Mouse (Mus musculus): ENCODE measurements around the gene Fosl1.

Fosl1 gene

GRCm38 (mm10) chr19:5457746-5458442 is 10.5 kb downstream of the Fosl1 start, which contains the start of gene Ccdc85b:
Ccdc85b (minus strand) TSS chr19:5457894.
- DNase-seq: no peak

DNA sequence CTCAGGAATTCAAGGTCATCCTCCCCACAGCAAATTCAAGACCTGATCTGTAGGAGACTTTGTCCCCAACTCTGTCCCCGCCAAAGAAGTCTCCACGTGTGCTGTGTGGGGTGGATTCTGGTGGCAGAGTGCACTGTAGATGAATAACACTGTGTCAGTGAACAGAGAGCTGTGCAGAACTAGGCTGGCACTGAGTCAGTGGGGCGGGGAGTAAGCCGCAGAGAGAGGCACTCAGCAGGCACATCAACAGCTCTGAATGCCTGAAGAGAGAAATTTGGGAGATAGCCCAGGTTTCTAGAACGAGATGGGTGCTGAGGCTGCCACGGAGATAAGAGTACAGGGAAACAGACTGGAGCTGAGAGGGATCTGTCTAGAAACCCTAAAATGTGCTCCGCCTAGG is 11.7 kb downstream of the Fosl1 start:
- DNase-seq: no peak

- no peak for DNase-seq
Measured at GRCm38 (mm10) chr19:5459896-5460295, 12.5 kb downstream of the Fosl1 start.

DNA sequence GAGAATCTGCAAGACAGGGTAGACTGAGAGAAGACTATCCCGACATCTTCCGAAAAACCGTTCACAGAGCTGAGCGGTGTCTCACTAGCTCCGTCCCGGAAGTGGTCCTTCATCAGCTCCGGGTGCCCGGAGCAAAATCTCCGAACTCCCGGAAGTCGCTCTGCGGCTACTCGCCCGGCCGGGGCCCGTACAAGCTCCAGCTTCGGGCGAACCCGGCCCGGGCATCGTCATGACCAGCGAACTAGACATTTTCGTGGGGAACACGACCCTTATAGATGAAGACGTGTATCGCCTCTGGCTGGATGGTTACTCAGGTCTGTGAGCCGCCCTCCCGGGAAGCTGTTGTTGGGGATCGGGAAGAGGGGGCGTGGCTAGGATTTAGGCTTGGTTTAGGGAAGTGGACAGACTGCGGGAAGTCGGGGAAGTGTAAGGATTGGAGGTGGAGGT is 13.1 kb downstream of the Fosl1 start, which contains the start of gene Fibp:
Gene Fibp, plus strand, starts transcription at position 151 of the 447 bp plus-strand sequence.
- peak; percentile 61 to 67 for DNase-seq

GRCm38 (mm10) chr19:5461411-5461810 is 14.1 kb downstream of the Fosl1 start:
- no peak for DNase-seq

DNA sequence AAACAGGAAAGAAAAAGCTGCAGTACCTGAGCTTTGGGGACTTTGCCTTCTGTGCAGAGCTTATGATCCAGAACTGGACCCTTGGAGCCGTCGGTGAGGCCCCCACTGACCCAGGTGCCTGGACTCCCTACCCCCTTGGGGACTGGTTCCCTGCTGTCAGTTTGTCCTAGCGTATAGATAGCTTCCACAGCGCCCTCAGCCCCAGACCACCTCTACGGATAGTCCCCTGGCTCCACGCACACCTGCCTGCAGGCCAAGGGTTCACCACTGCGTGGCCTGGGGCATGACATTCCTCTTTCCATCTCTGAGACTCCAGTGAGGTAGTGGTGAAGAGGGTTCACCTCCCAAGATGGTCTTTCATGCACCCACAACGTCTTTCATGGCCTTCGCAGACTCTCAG is 15.9 kb downstream of the Fosl1 start:
- DNase-seq: no peak

DNA sequence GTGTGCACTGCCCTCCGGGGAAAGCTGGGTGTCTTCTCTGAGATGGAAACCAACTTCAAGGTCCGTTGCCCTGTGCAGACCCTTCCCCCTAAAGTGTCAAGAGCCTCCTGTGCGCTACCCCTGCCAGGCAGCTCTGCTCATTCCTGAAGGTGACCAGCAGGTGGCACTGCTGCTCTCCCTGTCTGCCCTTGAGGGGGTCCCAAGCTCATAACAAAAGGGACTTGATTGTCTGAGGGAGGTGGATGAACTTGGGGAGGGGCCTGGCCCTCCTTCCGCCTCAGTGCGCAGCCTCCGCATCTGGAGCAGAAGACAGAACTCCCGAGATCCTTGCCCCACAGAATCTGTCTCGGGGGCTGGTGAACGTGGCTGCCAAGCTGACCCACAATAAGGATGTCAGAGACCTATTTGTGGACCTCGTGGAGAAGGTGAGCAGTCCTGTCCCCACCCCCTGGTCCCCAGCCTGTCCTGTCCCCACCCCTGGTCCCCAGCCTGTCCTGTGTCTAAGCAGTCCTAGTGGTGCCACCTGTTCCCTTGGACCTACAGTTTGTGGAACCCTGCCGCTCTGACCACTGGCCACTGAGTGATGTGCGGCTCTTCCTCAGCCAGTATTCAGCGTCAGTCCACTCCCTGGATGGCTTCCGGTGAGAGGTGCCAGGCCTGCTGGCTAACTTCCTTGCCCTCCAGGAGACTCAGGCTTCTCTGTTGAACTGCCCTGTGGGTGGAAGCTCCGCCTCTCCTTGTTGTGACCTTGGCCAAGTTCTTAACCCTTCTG is 16.6 kb downstream of the Fosl1 start:
- DNase-seq: peak in 1 of 2 experiments; percentile 61

GRCm38 (mm10) chr19:5465037-5465436 is 17.7 kb downstream of the Fosl1 start:
- no peak for DNase-seq

DNA sequence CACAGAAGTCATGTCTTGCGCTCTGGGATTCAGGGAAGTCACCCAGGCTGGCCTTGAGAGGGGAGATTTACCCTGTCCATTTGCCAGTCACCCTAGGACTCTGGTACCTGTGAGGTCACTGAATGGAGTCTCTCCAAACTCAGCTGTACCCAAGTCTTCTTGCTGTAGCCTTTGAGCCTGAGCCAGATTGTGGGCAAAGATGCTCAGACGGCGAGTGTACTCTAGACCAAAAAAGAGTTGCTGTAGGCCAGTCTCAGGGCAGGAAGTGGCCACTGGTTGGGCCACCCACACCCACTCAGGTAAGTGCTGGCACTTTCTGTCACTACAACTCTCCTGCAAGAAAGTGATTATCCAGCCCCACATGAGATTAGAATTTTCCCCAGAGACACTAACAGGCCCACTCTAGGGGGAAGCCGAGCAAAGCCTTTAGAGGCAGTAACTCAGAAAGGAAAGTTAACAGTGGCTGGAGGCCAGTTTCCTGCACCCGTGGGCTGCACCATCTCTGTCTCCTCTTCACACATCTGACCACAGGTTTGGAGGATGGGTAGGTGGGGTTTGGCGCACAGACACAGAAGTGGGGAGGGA is 19.7 kb downstream of the Fosl1 start:
- DNase-seq: no peak

GRCm38 (mm10) chr19:5468374-5468773 is 21.0 kb downstream of the Fosl1 start, which contains the start of gene Ctsw:
Ctsw (minus strand) TSS chr19:5468507.
- DNase-seq: peak; percentile 57 to 67

DNA sequence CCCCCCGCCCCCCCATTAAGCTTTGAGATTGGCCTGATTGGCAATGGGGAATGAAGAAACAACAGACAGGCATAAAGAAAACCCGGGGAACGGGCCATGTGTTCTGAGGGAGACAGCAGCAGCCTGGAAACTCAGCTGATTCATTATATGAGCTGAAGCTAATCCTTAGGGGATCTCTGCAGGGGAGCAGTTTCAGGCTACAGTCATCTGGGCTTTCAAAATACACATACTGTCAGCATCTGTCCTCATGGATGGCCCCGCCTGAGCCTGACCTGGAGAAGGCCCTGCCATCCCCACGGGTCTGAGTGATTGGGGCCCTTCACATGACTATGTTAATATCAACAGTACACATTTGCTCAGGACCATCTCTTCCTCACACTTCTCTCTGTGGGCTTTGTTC is 24.5 kb downstream of the Fosl1 start:
- no peak for DNase-seq

DNA sequence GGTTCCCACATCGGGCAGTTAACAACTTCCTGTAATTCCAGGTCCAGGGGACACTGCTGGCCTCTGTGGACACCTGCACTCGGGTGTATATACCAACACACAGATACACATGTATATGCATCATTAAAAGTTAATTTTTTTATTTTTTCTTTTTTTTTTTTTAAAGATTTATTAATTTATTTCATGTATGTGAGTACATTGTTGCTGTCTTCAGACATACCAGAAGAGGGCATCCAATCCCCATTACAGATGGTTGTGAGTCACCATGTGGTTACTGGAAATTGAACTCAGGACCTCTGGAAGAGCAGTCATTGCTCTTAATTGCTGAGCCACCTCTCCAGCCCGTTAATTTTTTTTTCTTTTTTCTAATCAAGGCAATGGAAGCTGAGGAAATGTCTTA is 25.5 kb downstream of the Fosl1 start:
- no peak for DNase-seq

- DNase-seq: peak; percentile 53 to 61
Measured at GRCm38 (mm10) chr19:5473720-5474119, 26.4 kb downstream of the Fosl1 start, which contains the start of gene Efemp2. Efemp2 (plus strand) TSS chr19:5473954.

GRCm38 (mm10) chr19:5474281-5475068 is 27.1 kb downstream of the Fosl1 start:
- DNase-seq: no peak

GRCm38 (mm10) chr19:5475069-5475714 is 27.8 kb downstream of the Fosl1 start:
- DNase-seq: no peak

- no peak for DNase-seq
Measured at GRCm38 (mm10) chr19:5477004-5477667, 29.8 kb downstream of the Fosl1 start.

GRCm38 (mm10) chr19:5477668-5478300 is 30.4 kb downstream of the Fosl1 start:
- DNase-seq: no peak

GRCm38 (mm10) chr19:5480016-5480415 is 32.7 kb downstream of the Fosl1 start:
- DNase-seq: no peak

DNA sequence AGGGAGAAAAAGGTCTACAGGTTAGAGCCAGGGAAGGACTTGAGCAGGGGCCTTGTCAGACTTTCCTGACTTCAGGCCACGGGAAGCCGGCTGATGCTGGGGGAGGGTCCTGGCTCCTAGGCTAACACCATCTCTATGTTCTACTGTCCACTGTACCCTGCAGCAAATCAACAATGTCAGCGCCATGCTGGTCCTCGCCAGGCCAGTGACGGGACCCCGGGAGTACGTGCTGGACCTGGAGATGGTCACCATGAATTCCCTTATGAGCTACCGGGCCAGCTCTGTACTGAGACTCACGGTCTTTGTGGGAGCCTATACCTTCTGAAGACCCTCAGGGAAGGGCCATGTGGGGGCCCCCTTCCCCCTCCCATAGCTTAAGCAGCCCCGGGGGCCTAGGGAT is 34.1 kb downstream of the Fosl1 start:
- no peak for DNase-seq

- DNase-seq: no peak
Measured at GRCm38 (mm10) chr19:5483386-5484359, 36.3 kb downstream of the Fosl1 start.
